Mouse (Mus musculus) monocyte, adult 2 months (primary cell): Measurements from ENCODE around the gene Med27.
"Not testable (repeated sequence)": the region's sequence is repeated elsewhere in the genome, so short reads cannot be mapped to it uniquely, and the experiment has no call there.

Source experiments
- DNase-seq, 2 experiments: peaks; one replicate each; pipeline ENCODE4 v3.0.0; 2022; ENCODE audit warnings: low spot score in 2 of 2, low read depth in 1 of 2

The Med27 gene

GRCm38 (mm10) chr2:29515831-29516447, 169.3 kb downstream of the Med27 start:
- no peak for DNase-seq

GRCm38 (mm10) chr2:29516621-29517170, 170.1 kb downstream of the Med27 start:
- no peak for DNase-seq

- no peak for DNase-seq
Measured at GRCm38 (mm10) chr2:29519402-29519801, 172.8 kb downstream of the Med27 start.

- DNase-seq = no peak
Measured at GRCm38 (mm10) chr2:29520206-29520605, 173.6 kb downstream of the Med27 start.

GRCm38 (mm10) chr2:29521486-29521885, 174.9 kb downstream of the Med27 start:
- no peak for DNase-seq

GRCm38 (mm10) chr2:29523918-29524811, 177.5 kb downstream of the Med27 start:
- no peak for DNase-seq

GRCm38 (mm10) chr2:29525273-29525805, 178.7 kb downstream of the Med27 start:
- no peak for DNase-seq

GRCm38 (mm10) chr2:29526266-29526665, 179.6 kb downstream of the Med27 start:
- no peak for DNase-seq

- not testable (repeated sequence) for DNase-seq
Measured at GRCm38 (mm10) chr2:29527480-29527879, 180.9 kb downstream of the Med27 start.

- DNase-seq = no peak
Measured at GRCm38 (mm10) chr2:29528811-29529210, 182.2 kb downstream of the Med27 start.

GRCm38 (mm10) chr2:29529788-29530187, 183.2 kb downstream of the Med27 start:
- DNase-seq = not testable (repeated sequence)

- DNase-seq = no peak
Measured at GRCm38 (mm10) chr2:29532173-29532572, 185.6 kb downstream of the Med27 start.

- no peak for DNase-seq
Measured at GRCm38 (mm10) chr2:29532921-29533320, 186.3 kb downstream of the Med27 start.

- no peak for DNase-seq
Measured at GRCm38 (mm10) chr2:29535566-29536244, 189.1 kb downstream of the Med27 start.

GRCm38 (mm10) chr2:29536481-29536880, 189.9 kb downstream of the Med27 start:
- DNase-seq = no peak

- DNase-seq = no peak
Measured at GRCm38 (mm10) chr2:29537334-29537733, 190.7 kb downstream of the Med27 start.

- DNase-seq = no peak
Measured at GRCm38 (mm10) chr2:29542039-29542438, 195.4 kb downstream of the Med27 start.

GRCm38 (mm10) chr2:29546571-29546970, 200.0 kb downstream of the Med27 start:
- no peak for DNase-seq

GRCm38 (mm10) chr2:29551816-29552585, 205.4 kb downstream of the Med27 start:
- no peak for DNase-seq

GRCm38 (mm10) chr2:29553945-29554634, 207.5 kb downstream of the Med27 start:
- peak; percentile 10 to 22 for DNase-seq
